25 mouse cellular contexts compared by ENCODE assay signal in the genomic region with DNA sequence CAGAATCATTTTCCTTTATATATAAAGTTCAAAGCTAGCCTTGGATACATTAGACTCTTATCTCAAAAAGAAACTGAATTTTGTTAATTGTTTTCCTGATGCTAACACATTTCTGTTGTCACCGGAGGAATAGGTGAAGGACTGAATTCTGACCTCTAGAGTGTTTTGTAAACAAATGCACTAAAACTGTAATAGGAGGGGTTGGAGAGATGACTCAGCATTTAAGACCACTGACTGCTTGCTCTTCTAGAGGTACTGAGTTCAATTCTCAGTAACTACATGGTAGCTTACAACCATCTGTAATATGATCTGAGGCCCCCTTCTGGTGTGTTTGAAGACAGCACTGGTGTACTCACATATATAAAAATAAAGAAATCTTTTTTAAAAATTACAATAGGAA.
A peak's percentile ranks its signal among the peaks of the same experiment; 100 is the strongest.
DNase-seq lines count a peak whose midpoint lies in the region; TF ChIP-seq lines count a peak whose summit lies in the region.
"Had no signal": no experiment of that assay in that cellular context is flagged by ENCODE, and none has a peak within 500 bp of the region (broad histone marks: within the 10 kb centered on the region; RNA-seq: fewer than 3 reads in every experiment).

No protein-coding gene starts in this region.

- no peak overlapping the region for H3K4me3 ChIP-seq in heart, adult 2 months
- no peak overlapping the region for H3K4me3 ChIP-seq in CH12.LX (replicated peaks in 1 of 3; ENCODE audit: low read depth in 2 of 3, low read length in 2 of 3, poor library complexity in 1 of 3)
- no peak overlapping the region for H3K4me3 ChIP-seq in ES-E14 (ENCODE audit: insufficient read depth in 1 of 2, low read depth in 1 of 2, low read length in 2 of 2, poor library complexity in 1 of 2, severe bottlenecking in 1 of 2)
- H3K4me3 ChIP-seq: embryonic facial prominence, embryonic 12.5 days; embryonic facial prominence, embryonic 15.5 days; heart, embryonic 10.5 days; heart, embryonic 13.5 days had no signal

- no peaks in the 10 kb centered on the region for H3K79me2 ChIP-seq in heart, adult 2 months (replicated peaks; ENCODE audit: control insufficient read depth, insufficient read depth, low read length)
- no peaks in the 10 kb centered on the region for H3K79me2 ChIP-seq in CH12.LX (replicated peaks; ENCODE audit: control insufficient read depth, extremely low read depth, insufficient read depth, poor library complexity, severe bottlenecking)

- H3K27ac ChIP-seq in heart, adult 2 months, result no peak overlapping the region
- H3K27ac ChIP-seq in CH12.LX (ENCODE audit: insufficient read depth, low read depth) (no peak overlapping the region), ES-E14 (ENCODE audit: insufficient read depth, low read depth, low read length, poor library complexity, severe bottlenecking) (no peak overlapping the region)
- H3K27ac ChIP-seq: embryonic facial prominence, embryonic 12.5 days; embryonic facial prominence, embryonic 15.5 days; heart, embryonic 10.5 days; heart, embryonic 13.5 days; hindbrain, embryonic 14.5 days; hindbrain, postnatal 0 days had no signal

- in situ Hi-C loops in CH12.LX (cut with MboI; ENCODE audit: low pct_ligation_motif_present, low pct_unique_long_range_greater_than_20kb, low sequenced_read_pairs), result no loop called here
- in situ Hi-C loops in ES-E14 (cut with MboI; ENCODE audit: low sequenced_read_pairs in 2 of 2, unreplicated experiment in 2 of 2), result no loop called here

- H3K4me2 ChIP-seq in CH12.LX (ENCODE audit: insufficient read depth, low read depth, poor library complexity, severe bottlenecking), result no peak overlapping the region
- H3K4me2 ChIP-seq: embryonic facial prominence, embryonic 12.5 days; embryonic facial prominence, embryonic 15.5 days; heart, embryonic 13.5 days; hindbrain, embryonic 14.5 days had no signal

- no peaks in the 10 kb centered on the region for H3K9me3 ChIP-seq in CH12.LX (replicated peaks; ENCODE audit: low read length)
- H3K9me3 ChIP-seq in ES-E14 (ENCODE audit: control insufficient read depth, insufficient read depth, low read depth, low read length), result no peaks in the 10 kb centered on the region
- H3K9me3 ChIP-seq: embryonic facial prominence, embryonic 12.5 days; embryonic facial prominence, embryonic 15.5 days; G1E; heart, embryonic 10.5 days; heart, embryonic 13.5 days had no signal

- H3K27me3 ChIP-seq in heart, adult 2 months (ENCODE audit: control insufficient read depth, insufficient read depth, low read length), result no peaks in the 10 kb centered on the region
- no peaks in the 10 kb centered on the region for H3K27me3 ChIP-seq in CH12.LX (replicated peaks)
- H3K27me3 ChIP-seq: embryonic facial prominence, embryonic 12.5 days; embryonic facial prominence, embryonic 15.5 days; heart, embryonic 13.5 days had no signal

- dilution Hi-C loops in CH12.LX (cut with MboI; ENCODE audit: extremely low pct_ligation_motif_present, extremely low pct_unique_long_range_greater_than_20kb, low sequenced_read_pairs), result no loop called here

- no peak for TF ChIP-seq POLR2A in heart, adult 2 months (IDR thresholded peaks at IDR 0.05; ENCODE audit: insufficient read depth, low read depth, low read length)
- TF ChIP-seq POLR2A in CH12.LX (IDR thresholded peaks at IDR 0.05; ENCODE audit: low read depth, low read length), result no peak

- no peak for TF ChIP-seq EP300 in heart, adult 2 months (IDR thresholded peaks at IDR 0.05; ENCODE audit: insufficient read depth, low read depth, low read length)
- TF ChIP-seq EP300 in CH12.LX (IDR thresholded peaks at IDR 0.05; ENCODE audit: low read length), result no peak

- intact Hi-C loops in heart, adult 2 months (cut with DNase I), result no loop called here

- no peak for DNase-seq in heart, adult 2 months
- DNase-seq in heart, adult 11 months, result no peak
- DNase-seq in CH12.LX (ENCODE audit: extremely low read depth), result no peak
- no peak for DNase-seq in ES-E14 (ENCODE audit: low read depth, low spot score)
- no peak for DNase-seq in frontal cortex, adult 2 months (ENCODE audit: extremely low spot score in 1 of 2, low spot score in 1 of 2)
- no peak for DNase-seq in spleen, adult 12 weeks (ENCODE audit: low spot score)
- DNase-seq: adrenal gland, adult 8-10 months; adrenal gland, postnatal 25 days; B cell, adult 2 months; cerebellum, adult 18-20 months; cerebellum, adult 9-10 months; cerebellum, postnatal 25 days; forebrain, postnatal 0 days; gastrocnemius, postnatal 14 days; heart, adult 18-20 months; heart, postnatal 14 days; heart, postnatal 4 days; kidney, adult 18-20 months had no signal

- 98% methylated on average over 1 of the region's 1 CpGs for WGBS in heart, adult 2 months

- no peaks in the 10 kb centered on the region for H3K4me1 ChIP-seq in heart, adult 2 months (ENCODE audit: control insufficient read depth, insufficient read depth, low read length)
- H3K4me1 ChIP-seq in CH12.LX (ENCODE audit: control insufficient read depth in 1 of 2, insufficient read depth in 2 of 2), result no peaks in the 10 kb centered on the region
- H3K4me1 ChIP-seq in ES-E14 (ENCODE audit: control insufficient read depth in 2 of 2, insufficient read depth in 2 of 2, low read length in 2 of 2, poor library complexity in 1 of 2), result no peaks in the 10 kb centered on the region
- H3K4me1 ChIP-seq: embryonic facial prominence, embryonic 12.5 days; embryonic facial prominence, embryonic 15.5 days; heart, embryonic 10.5 days; heart, embryonic 13.5 days had no signal

- no peaks in the 10 kb centered on the region for H3K36me3 ChIP-seq in heart, adult 2 months (ENCODE audit: control insufficient read depth, insufficient read depth, low read length)
- H3K36me3 ChIP-seq in CH12.LX (replicated peaks in 1 of 2; ENCODE audit: control insufficient read depth in 1 of 2, insufficient read depth in 1 of 2, low read length in 1 of 2) (peaks cover 0 to 22% of the 10 kb centered on the region in 2 experiments), ES-E14 (ENCODE audit: control insufficient read depth, insufficient read depth, low read length, poor library complexity, severe bottlenecking) (no peaks in the 10 kb centered on the region)
- H3K36me3 ChIP-seq: embryonic facial prominence, embryonic 12.5 days had no signal

- 0 out of 2 replicates have a peak, but pooled peaks have one; percentile 9 for TF ChIP-seq CTCF in heart, adult 2 months (IDR thresholded peaks at IDR 0.05)
- TF ChIP-seq CTCF in CH12.LX (conservative IDR thresholded peaks at IDR 0.05 in 1 of 2, IDR thresholded peaks at IDR 0.05 in 1 of 2; ENCODE audit: low read depth in 2 of 2, low read length in 2 of 2), result no peak; a peak in 1 of 4 replicates

- H3K9ac ChIP-seq in heart, adult 2 months (ENCODE audit: low read depth, low read length), result no peak overlapping the region
- H3K9ac ChIP-seq in CH12.LX (ENCODE audit: insufficient read depth, low read depth) (no peak overlapping the region), ES-E14 (ENCODE audit: insufficient read depth, low read depth, low read length, poor library complexity, severe bottlenecking) (no peak overlapping the region)
- H3K9ac ChIP-seq: embryonic facial prominence, embryonic 12.5 days; embryonic facial prominence, embryonic 15.5 days; forebrain, postnatal 0 days; heart, embryonic 13.5 days; hindbrain, embryonic 14.5 days had no signal

- no peak for TF ChIP-seq RAD21 in CH12.LX (IDR thresholded peaks at IDR 0.05; ENCODE audit: low read depth, low read length)

TF ChIP-seq in CH12.LX, 34 proteins besides CTCF, POLR2A, EP300 and RAD21:
- TF ChIP-seq MAFK (IDR thresholded peaks at IDR 0.05; ENCODE audit: insufficient replicate concordance, low read length) (peak; percentile 56; the same call in 1 of the 2 replicates), MAZ (IDR thresholded peaks at IDR 0.05; ENCODE audit: low read depth, low read length) (no peak), PAX5 (IDR thresholded peaks at IDR 0.05; ENCODE audit: low read length) (no peak), CHD1 (IDR thresholded peaks at IDR 0.05; ENCODE audit: low read depth, low read length) (no peak), JUND (conservative IDR thresholded peaks at IDR 0.05; ENCODE audit: low read depth, low read length) (no peak), ELF1 (IDR thresholded peaks at IDR 0.05; ENCODE audit: low read depth, low read length) (no peak), UBTF (IDR thresholded peaks at IDR 0.05; ENCODE audit: low read depth, low read length) (no peak), USF2 (conservative IDR thresholded peaks at IDR 0.05; ENCODE audit: low read depth, low read length) (no peak)

TF ChIP-seq in ES-E14, 5 proteins besides CTCF, POLR2A, EP300 and RAD21:
- TF ChIP-seq HCFC1 (IDR thresholded peaks at IDR 0.05; ENCODE audit: borderline replicate concordance, insufficient read depth, low read length) (no peak), MAFK (IDR thresholded peaks at IDR 0.05; ENCODE audit: insufficient read depth, low read depth, low read length) (peak; percentile 77)
